Mouse (Mus musculus) neural tube, embryonic 13.5 days (tissue): ENCODE results near the gene Tenm2. TPM values are rescaled to one million over a fixed set of nuclear protein-coding genes. Genes with fewer than 3 reads are reported as not detected.

Source experiments
- ATAC-seq: fragments of 200-750 bp; cut with Nextera tagmentation; 2 replicates; pipeline ENCODE4 v1.8.0; 2017; ENCODE audit warnings: low read depth, mild to moderate bottlenecking, moderate TSS enrichment, moderate library complexity
- H3K27ac ChIP-seq: fragments of 300-500 bp; sonication (generic); replicated peaks from 2 replicates; pipeline ENCODE4 v1.5.1; 2015; ENCODE audit warnings: moderate library complexity, mild to moderate bottlenecking, inconsistent platforms
- H3K27me3 ChIP-seq: fragments of 300-500 bp; sonication (generic); 2 replicates; pipeline ENCODE4 v1.6.1; 2015; ENCODE audit warnings: mild to moderate bottlenecking, inconsistent platforms
- H3K36me3 ChIP-seq: fragments of 300-500 bp; sonication (generic); 2 replicates; pipeline ENCODE4 v1.6.1; 2015; ENCODE audit warnings: mild to moderate bottlenecking, inconsistent platforms
- H3K4me1 ChIP-seq: fragments of 300-500 bp; sonication (generic); replicated peaks from 2 replicates; pipeline ENCODE4 v1.6.1; 2015; ENCODE audit warnings: inconsistent platforms
- H3K4me2 ChIP-seq: fragments of 300-500 bp; sonication (generic); 2 replicates; pipeline ENCODE4 v1.6.1; 2015; ENCODE audit warnings: inconsistent platforms, mild to moderate bottlenecking, moderate library complexity
- H3K4me3 ChIP-seq: fragments of 300-500 bp; sonication (generic); 2 replicates; pipeline ENCODE4 v1.5.1; 2015; ENCODE audit warnings: mild to moderate bottlenecking, inconsistent platforms
- H3K9ac ChIP-seq: fragments of 300-500 bp; sonication (generic); 2 replicates; pipeline ENCODE4 v1.6.1; 2015; ENCODE audit warnings: moderate library complexity, mild to moderate bottlenecking, inconsistent platforms
- H3K9me3 ChIP-seq: fragments of 300-500 bp; sonication (generic); 2 replicates; pipeline ENCODE4 v1.6.1; 2016; ENCODE audit warnings: inconsistent platforms
- WGBS: fragments of 180-500 bp; shearing (Covaris S2); methylation state at CpG from one replicate; pipeline ENCODE4 v1.1.7; 2015; 5-methylcytosine and 5-hydroxymethylcytosine counted together
- polyA plus RNA-seq: library from polyadenylated mRNA; unstranded; fragments of >200 nt; fragmentation: Nextera tagmentation; extraction: Ambion mirVana; gene quantifications from 2 replicates; pipeline ENCODE4 v1.2.1, GENCODE M21; 2015

The Tenm2 gene
- polyA plus RNA-seq, 1 experiment from 2014 or later: 14.2 TPM

DNA sequence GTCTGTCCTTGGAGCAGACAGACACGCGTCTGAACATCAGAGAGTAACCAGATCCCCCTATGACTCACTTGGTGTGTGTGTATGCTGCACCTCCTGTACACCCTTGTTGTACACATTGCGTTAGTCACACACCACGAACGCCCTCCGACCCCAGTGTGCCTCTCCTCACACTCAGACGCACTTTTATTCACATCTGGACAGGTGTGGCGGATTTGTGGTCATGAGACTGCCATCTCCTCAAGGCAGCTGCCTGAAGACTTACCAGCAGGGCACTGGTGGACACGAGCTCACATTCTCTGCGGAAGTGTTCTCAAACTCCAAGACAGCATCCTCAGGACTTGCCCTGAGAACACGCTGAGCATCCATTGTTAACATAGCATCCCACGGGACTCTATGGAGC is 1237.7 kb downstream of the Tenm2 start:
- H3K4me3 ChIP-seq: no peak overlapping the region
- H3K9me3 ChIP-seq: no peaks in the 10 kb centered on the region
- H3K27me3 ChIP-seq: peaks cover 8% of the 10 kb centered on the region; the same call in 1 of the 2 replicates
- H3K9ac ChIP-seq: no peak overlapping the region
- no peak overlapping the region for H3K4me2 ChIP-seq
- no peaks in the 10 kb centered on the region for H3K36me3 ChIP-seq
- no peak for ATAC-seq
- WGBS: 80% methylated on average over 12 of the region's 12 CpGs
- H3K27ac ChIP-seq: no peak overlapping the region
- H3K4me1 ChIP-seq: peaks cover 29% of the 10 kb centered on the region

DNA sequence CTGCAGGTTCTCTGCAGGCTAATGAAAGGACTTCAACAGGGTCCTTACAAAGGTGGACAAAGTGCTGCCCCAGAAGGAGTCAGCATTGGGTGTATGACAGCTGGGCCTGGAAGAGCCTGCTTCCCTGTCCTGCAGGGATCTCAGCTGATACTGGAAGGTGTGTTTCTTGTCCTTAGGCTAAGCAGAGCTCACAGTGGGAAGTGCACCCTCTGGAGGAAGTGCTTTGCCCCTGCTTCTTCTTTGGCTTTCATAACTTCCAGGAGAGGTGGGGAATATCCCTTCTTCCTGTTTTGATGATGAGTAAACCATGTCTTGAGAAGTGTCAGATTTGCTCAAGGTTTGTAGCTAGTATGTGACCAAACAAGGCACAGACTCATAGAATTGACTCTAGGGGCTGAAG is 1240.5 kb downstream of the Tenm2 start:
- 0 out of 2 replicates have a peak, but pooled peaks cover 5% of the 10 kb centered on the region for H3K27me3 ChIP-seq
- ATAC-seq: no peak
- no peaks in the 10 kb centered on the region for H3K36me3 ChIP-seq
- H3K9me3 ChIP-seq: no peaks in the 10 kb centered on the region
- H3K4me2 ChIP-seq: no peak overlapping the region
- no peak overlapping the region for H3K9ac ChIP-seq
- no peak overlapping the region for H3K4me3 ChIP-seq
- no peak overlapping the region for H3K27ac ChIP-seq
- peaks cover 10% of the 10 kb centered on the region for H3K4me1 ChIP-seq

DNA sequence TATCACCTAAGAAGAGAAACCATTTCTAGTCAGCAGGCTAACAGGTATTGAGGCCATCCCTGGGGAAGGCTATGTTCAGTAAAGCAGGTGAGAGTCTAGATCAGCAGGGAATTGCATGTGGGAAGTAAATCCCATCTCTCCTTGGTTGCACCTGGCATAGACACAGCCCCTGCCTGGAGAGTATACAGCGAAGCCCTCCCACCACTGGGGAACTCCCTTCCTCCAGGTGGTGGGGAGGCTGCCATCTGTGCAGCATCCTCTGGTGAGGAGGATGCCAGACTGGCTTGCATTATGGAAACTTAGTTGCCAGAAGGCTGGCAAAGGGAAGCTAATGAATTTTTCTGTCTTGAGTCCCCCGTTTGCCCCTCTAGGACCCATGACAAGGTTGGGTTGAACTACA is 1243.9 kb downstream of the Tenm2 start:
- Histone ChIP-seq H3K36me3 (no peaks in the 10 kb centered on the region), H3K9ac (no peak overlapping the region), H3K4me1 (no peaks in the 10 kb centered on the region), H3K27me3 (no peaks in the 10 kb centered on the region), H3K4me2 (no peak overlapping the region), H3K4me3 (no peak overlapping the region), H3K9me3 (no peaks in the 10 kb centered on the region), H3K27ac (no peak overlapping the region)
- WGBS: 84% methylated on average over 2 of the region's 2 CpGs
- ATAC-seq: no peak

DNA sequence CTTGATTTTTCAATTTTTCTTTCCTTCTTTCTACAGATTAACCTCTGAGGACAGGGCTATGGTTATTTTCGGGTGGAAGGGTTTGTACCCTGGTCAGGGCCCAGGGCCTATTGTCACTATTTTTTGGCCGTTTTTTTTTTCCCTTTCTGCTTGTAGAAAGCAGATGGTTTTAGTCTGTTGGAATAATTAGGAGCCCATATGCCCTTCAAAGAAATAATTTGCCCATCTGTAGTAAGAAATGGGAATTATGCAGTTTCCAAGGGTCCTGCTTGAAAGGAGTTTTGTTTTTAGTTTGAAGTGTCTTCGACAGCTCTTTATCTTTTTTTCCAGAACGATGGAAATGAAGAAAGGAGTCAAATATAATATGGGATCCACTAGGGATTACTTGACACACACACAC is 1245.8 kb downstream of the Tenm2 start:
- Histone ChIP-seq H3K9me3 (no peaks in the 10 kb centered on the region), H3K4me2 (no peak overlapping the region), H3K9ac (no peak overlapping the region), H3K27ac (no peak overlapping the region), H3K27me3 (peaks cover 3% of the 10 kb centered on the region; the same call in 1 of the 2 replicates), H3K36me3 (no peaks in the 10 kb centered on the region), H3K4me3 (no peak overlapping the region), H3K4me1 (peaks cover 11% of the 10 kb centered on the region)
- 64% methylated on average over 4 of the region's 4 CpGs for WGBS
- ATAC-seq: no peak

DNA sequence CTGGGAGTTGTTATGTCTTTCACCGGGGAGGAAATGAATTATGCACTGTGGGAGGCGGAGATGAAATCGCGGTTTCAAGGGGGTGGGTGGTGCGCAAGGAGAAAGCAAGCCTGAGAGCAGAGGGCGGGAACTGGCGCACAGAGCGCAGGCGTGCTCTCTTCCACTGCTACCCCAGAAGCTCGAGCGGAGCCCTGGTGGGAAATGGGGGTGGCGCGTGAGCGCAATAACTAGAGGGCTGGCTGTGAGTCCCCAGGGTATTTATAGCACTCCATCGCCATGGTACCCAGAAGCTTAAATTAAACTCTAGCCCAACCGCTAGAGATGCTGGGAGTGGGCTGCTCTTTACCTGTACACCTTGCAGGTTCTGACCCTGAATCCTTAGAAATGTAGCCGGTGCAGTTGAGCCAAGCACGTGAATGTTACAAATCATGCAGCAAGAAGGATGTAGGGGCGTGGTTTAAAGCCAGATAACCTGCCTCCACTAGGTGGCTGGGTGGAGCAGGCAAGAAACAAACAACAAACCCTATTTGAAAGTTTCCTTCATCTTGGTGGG is 1249.8 kb downstream of the Tenm2 start:
- H3K4me1 ChIP-seq: peaks cover 11% of the 10 kb centered on the region
- peak overlapping the region; percentile 52 for H3K4me2 ChIP-seq
- H3K27ac ChIP-seq: peak overlapping the region; percentile 20; the same call in 1 of the 2 replicates
- peaks cover 20% of the 10 kb centered on the region for H3K27me3 ChIP-seq
- no peaks in the 10 kb centered on the region for H3K36me3 ChIP-seq
- ATAC-seq: peak; percentile 84
- H3K9me3 ChIP-seq: no peaks in the 10 kb centered on the region
- H3K4me3 ChIP-seq: peak overlapping the region; percentile 31
- H3K9ac ChIP-seq: peak overlapping the region; percentile 55
- WGBS: under 1% methylated on average over 19 of the region's 19 CpGs

DNA sequence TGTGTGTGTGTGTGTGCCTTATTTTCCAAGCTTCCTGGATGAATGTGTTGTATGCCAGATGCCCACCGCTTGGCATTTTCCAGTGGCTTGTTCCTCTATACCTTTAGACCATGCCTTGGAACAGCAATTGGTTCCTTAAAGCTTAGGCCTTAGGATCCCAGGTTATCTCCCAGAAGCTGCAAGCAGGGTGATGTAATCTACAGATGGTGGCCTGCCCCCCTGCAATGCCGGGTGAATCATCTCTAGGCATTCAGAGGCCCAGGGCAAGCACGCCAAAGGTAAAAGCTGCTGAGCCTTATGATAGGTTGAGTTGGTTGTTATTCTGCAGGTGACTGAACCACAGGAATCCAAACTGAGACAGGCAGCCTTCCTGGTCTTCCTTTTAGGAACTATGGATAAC is 1253.0 kb downstream of the Tenm2 start:
- no peak overlapping the region for H3K27ac ChIP-seq
- H3K36me3 ChIP-seq: no peaks in the 10 kb centered on the region
- H3K9me3 ChIP-seq: no peaks in the 10 kb centered on the region
- 81% methylated on average over 3 of the region's 3 CpGs for WGBS
- H3K27me3 ChIP-seq: peaks cover 30% of the 10 kb centered on the region
- H3K4me1 ChIP-seq: peaks cover 31% of the 10 kb centered on the region
- H3K4me3 ChIP-seq: no peak overlapping the region
- no peak overlapping the region for H3K4me2 ChIP-seq
- ATAC-seq: no peak
- H3K9ac ChIP-seq: no peak overlapping the region

DNA sequence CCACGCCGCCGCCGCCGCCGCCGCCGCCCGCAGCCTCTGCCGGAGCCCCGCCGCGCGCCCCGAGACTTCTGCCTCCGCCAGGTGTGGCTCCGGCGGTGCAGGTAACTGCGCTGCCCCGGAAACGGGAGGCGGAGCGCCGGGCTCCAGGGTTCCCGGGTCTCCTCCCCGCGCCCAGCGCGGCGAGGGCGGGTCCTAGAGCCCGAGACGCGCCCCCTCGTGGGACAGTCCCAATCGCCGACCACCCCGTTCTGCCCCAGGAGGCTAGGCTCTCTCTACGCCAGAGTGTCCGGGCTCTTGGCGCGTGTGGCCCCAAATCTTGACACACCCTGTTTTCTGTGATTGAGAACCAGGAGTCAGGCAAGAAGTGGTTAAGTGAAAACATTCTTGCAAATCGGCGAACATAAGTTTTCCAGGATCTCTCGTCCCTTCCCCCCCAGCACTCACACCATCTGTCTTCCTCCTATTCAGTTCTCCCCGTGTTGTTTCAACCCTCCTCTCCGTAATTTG is 1255.3 kb downstream of the Tenm2 start, which contains the start of gene Wwc1:
Gene Wwc1, minus strand, starts transcription at position 117 of the 507 bp plus-strand sequence.
- Histone ChIP-seq H3K27me3 (peaks cover 30% of the 10 kb centered on the region), H3K4me3 (peak within 1 kb of the TSS; percentile 86), H3K36me3 (no peaks in the 10 kb centered on the region), H3K9me3 (no peaks in the 10 kb centered on the region), H3K27ac (peak within 1 kb of the TSS; percentile 2; the same call in 1 of the 2 replicates), H3K4me2 (peak within 1 kb of the TSS; percentile 89), H3K4me1 (peaks cover 42% of the 10 kb centered on the region), H3K9ac (peak within 1 kb of the TSS; percentile 85)
- peak; percentile 72 for ATAC-seq
- WGBS: 1% methylated on average over 46 of the region's 47 CpGs

DNA sequence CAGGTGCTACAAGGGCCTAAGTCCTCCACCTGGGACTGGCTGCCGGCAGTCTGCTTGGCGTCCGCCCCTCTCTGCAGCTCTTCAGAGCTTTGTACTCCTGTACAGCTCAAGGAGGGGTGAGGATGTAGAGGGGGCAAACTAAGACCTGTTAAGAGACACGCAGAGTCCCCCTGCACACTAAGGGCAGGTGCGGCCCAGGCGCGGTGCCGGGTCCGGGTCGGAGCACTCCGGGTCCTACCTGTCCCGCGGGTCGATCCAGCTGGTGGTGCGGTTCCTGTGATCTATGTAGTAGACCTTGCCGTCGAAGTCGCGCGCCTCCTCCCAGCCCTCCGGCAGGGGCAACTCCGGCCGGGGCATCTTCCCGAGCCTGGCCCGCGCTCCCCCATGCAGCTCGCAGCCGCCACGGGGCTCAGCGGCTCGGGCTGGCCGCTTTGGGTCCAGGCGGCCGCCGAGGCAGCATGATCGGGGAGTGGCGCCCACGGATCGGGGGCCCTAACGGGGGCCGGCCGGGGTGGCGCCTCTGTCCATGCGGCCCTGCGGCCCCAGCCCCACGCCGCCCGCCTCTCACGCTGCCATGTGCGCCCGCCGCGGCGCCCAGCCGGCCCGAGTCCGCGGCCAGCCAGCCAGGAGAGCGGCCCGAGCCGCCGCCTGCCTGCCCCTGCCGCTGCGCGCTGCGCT is 1255.9 kb downstream of the Tenm2 start:
- peak; percentile 54 for ATAC-seq
- H3K9ac ChIP-seq: peak overlapping the region; percentile 85
- peak overlapping the region; percentile 89 for H3K4me2 ChIP-seq
- H3K4me3 ChIP-seq: peak overlapping the region; percentile 86
- H3K36me3 ChIP-seq: no peaks in the 10 kb centered on the region
- peaks cover 26% of the 10 kb centered on the region for H3K27me3 ChIP-seq
- under 1% methylated on average over 58 of the region's 66 CpGs for WGBS
- H3K4me1 ChIP-seq: peaks cover 45% of the 10 kb centered on the region
- no peaks in the 10 kb centered on the region for H3K9me3 ChIP-seq
- H3K27ac ChIP-seq: peak overlapping the region; percentile 2; the same call in 1 of the 2 replicates

DNA sequence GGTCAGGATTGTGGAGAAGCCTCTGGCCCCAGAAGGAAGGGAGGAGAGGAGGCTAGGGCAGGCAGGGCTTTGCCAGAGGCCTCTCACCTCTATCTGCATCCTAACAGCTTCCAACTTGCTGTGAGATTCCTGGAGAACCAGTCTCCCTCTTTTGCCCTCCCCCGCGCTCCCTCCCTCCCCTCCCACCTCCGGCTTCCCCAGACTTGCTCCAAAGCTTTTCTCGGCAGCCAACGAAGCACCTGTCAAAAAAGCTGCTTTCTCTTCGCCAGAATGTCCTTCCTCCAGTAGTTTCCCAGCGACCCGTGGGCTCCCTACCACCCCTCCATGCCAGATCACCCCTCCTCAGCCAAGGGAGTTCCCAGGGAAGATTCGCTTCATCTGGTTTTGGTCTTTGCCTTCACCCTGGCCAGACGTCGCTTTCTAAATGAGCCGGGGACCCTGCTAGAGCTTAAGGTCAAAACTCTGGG is 1256.5 kb downstream of the Tenm2 start:
- Histone ChIP-seq H3K4me1 (peaks cover 50% of the 10 kb centered on the region), H3K27ac (peak overlapping the region; percentile 2; the same call in 1 of the 2 replicates), H3K9ac (peak overlapping the region; percentile 85), H3K36me3 (no peaks in the 10 kb centered on the region), H3K4me2 (peak overlapping the region; percentile 89), H3K4me3 (peak overlapping the region; percentile 86), H3K9me3 (no peaks in the 10 kb centered on the region), H3K27me3 (peaks cover 23% of the 10 kb centered on the region)
- WGBS: 2% methylated on average over 12 of the region's 12 CpGs
- no peak for ATAC-seq

DNA sequence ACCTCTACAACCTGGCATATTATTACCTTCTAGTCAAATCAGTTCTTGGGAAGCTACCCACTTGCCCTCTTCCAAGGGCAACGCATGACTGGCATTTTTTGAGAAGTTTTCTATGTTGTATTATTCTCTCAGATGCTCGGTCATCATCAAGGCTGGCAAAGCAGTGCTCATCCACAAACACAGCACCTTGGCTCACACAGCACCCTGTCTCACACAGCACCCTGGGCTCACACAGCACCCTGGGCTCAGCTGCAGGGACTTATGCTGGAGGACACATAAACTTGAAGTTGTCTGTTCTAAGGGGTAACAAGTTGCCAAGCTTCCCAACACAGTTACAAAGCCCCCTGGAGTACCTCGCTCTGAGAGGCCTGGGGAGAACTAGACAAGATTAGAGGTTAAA is 1258.0 kb downstream of the Tenm2 start:
- H3K36me3 ChIP-seq: no peaks in the 10 kb centered on the region
- peak overlapping the region; percentile 49; the same call in 1 of the 2 replicates for H3K9ac ChIP-seq
- ATAC-seq: no peak
- 0 out of 2 replicates have a peak overlapping the region, but pooled peaks have one; percentile 71 for H3K27ac ChIP-seq
- H3K4me1 ChIP-seq: peaks cover 65% of the 10 kb centered on the region
- no peaks in the 10 kb centered on the region for H3K9me3 ChIP-seq
- peak overlapping the region; percentile 89 for H3K4me2 ChIP-seq
- 95% methylated on average over 3 of the region's 3 CpGs for WGBS
- 0 out of 2 replicates have a peak overlapping the region, but pooled peaks have one; percentile 86 for H3K4me3 ChIP-seq
- H3K27me3 ChIP-seq: peaks cover 18% of the 10 kb centered on the region

DNA sequence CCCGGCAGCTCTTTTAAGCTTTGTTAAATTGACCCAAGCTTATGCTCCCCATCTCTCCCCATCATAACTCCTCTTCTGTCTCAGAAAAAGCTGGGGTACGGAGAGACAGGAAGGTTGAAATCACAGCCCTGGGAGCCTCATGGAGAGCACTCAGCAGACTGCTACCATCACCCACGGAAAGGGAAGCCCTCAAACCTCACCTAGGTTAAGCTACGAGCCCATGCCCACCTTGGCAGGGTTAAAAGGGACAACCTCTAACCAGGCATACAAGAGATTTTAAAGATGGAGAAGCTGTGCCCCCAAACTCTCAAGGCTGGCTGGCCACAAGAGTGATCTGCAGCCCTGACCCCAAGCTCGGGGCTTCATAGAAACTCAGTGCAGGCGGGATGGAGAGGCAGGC is 1258.7 kb downstream of the Tenm2 start:
- peaks cover 72% of the 10 kb centered on the region for H3K4me1 ChIP-seq
- no peak overlapping the region for H3K4me3 ChIP-seq
- H3K27me3 ChIP-seq: peaks cover 18% of the 10 kb centered on the region
- no peak overlapping the region; the same call in 1 of the 2 replicates for H3K9ac ChIP-seq
- H3K27ac ChIP-seq: peak overlapping the region; percentile 71
- ATAC-seq: no peak
- H3K4me2 ChIP-seq: peak overlapping the region; percentile 89
- 64% methylated on average over 6 of the region's 6 CpGs for WGBS
- no peaks in the 10 kb centered on the region for H3K36me3 ChIP-seq
- H3K9me3 ChIP-seq: no peaks in the 10 kb centered on the region

DNA sequence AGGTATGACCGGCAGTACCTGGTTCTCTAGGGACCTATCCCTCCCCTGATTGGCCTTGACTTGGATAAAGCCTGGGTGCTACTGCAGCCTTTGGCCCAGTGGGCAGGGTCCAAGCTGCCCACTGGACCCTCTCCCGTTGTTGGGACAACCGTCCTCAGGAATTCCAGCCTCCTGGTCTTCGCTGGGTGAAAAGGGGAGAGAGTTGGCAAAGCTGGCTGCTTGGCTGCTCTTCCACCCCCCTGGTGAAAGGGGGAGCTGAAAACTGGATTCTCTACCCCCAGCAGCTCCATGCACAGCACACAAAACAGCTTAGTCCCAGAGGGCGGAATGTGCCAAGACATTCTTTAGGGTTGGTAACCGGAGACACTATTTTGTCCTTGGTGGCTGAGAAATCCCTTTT is 1259.3 kb downstream of the Tenm2 start:
- Histone ChIP-seq H3K9ac (no peak overlapping the region), H3K4me3 (no peak overlapping the region), H3K27me3 (peaks cover 12% of the 10 kb centered on the region), H3K4me1 (peaks cover 78% of the 10 kb centered on the region), H3K27ac (peak overlapping the region; percentile 52; the same call in 1 of the 2 replicates), H3K4me2 (no peak overlapping the region), H3K9me3 (no peaks in the 10 kb centered on the region), H3K36me3 (no peaks in the 10 kb centered on the region)
- WGBS: 35% methylated on average over 6 of the region's 6 CpGs
- peak; percentile 49 for ATAC-seq
